Mouse (Mus musculus): Measurements from ENCODE around the gene Sult2b1. TPM values are rescaled to one million over a fixed set of nuclear protein-coding genes. Genes with fewer than 3 reads are reported as not detected.

Gene Sult2b1
- total RNA-seq, 1 experiment = 1.6 TPM

DNA sequence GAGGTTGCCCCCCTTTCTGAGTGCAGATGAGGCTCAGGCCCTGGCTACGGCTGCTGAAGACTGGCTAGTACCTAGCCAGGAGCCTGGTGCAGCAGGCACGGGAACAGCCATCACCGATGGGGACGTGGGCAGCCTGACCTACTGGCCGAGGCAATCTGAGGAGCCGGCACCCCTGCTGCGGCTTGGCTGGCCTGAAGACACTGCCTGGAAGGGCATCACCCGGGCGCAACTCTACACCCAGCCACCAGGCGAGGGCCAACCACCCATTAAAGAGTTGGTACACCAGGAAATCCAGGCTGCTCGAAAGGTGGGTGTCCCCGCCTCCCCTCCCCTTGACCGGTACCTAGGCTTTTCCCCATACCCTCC, 62.1 kb downstream of the Sult2b1 start:
- Histone ChIP-seq H3K36me3 (ENCODE audit: control insufficient read depth, insufficient read depth, low read length, poor library complexity, severe bottlenecking) (peaks cover 65% of the 10 kb centered on the region), H3K9me3 (ENCODE audit: control insufficient read depth, insufficient read depth, low read depth, low read length) (no peaks in the 10 kb centered on the region), H3K4me1 (ENCODE audit: control insufficient read depth in 2 of 2, insufficient read depth in 2 of 2, low read length in 2 of 2, poor library complexity in 1 of 2) (peaks cover 0 to 8% of the 10 kb centered on the region in 2 experiments; a peak in 1 of 4 replicates), H3K4me3 (ENCODE audit: insufficient read depth in 1 of 2, low read depth in 1 of 2, low read length in 2 of 2, poor library complexity in 1 of 2, severe bottlenecking in 1 of 2) (no peak overlapping the region), H3K27ac (ENCODE audit: insufficient read depth, low read depth, low read length, poor library complexity, severe bottlenecking) (no peak overlapping the region), H3K9ac (ENCODE audit: insufficient read depth, low read depth, low read length, poor library complexity, severe bottlenecking) (no peak overlapping the region)
- no peak for DNase-seq (ENCODE audit: low read depth, low spot score)
- in situ Hi-C loops (cut with MboI; ENCODE audit: low sequenced_read_pairs in 2 of 2, unreplicated experiment in 2 of 2) = no loop called here
- TF ChIP-seq ZC3H11A (IDR thresholded peaks at IDR 0.05; ENCODE audit: borderline replicate concordance, low read depth, low read length) = no peak

DNA sequence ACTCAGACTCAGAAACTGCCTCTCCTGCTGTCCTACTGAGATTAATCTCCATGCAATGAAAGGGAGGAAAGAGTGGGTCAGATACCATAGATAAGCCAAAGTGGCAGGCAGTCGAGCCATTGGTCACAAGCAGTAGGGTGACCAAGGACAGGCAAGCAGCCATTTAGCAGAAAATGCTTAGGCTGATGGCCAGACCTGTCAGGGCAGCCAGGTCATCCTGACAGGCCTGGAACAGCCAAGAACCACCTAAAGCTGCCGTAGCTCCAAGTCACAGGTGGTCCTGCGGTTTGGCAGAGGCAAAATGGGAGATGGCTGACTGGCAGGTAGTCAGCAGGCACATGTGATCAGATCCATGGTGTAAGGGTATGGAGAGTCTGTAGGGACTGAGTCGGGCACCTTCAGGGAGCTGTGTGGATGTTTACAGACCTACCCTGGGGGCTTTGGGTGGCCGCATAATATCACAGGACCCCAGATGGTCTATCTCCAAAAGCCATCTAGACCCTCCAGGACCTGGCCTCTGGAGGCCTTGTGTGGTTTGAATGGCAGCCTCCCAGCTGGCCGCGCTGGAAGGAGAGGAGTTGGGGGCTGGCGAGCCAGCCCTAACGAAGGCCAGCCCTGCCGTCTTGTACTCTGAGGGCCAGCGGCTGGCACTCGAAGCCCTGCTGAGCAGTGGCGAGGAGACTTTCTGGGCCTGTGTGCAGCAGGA, 62.7 kb downstream of the Sult2b1 start:
- Histone ChIP-seq H3K9ac (ENCODE audit: insufficient read depth, low read depth, low read length, poor library complexity, severe bottlenecking) (no peak overlapping the region), H3K36me3 (ENCODE audit: control insufficient read depth, insufficient read depth, low read length, poor library complexity, severe bottlenecking) (peaks cover 65% of the 10 kb centered on the region), H3K27ac (ENCODE audit: insufficient read depth, low read depth, low read length, poor library complexity, severe bottlenecking) (no peak overlapping the region), H3K4me3 (ENCODE audit: insufficient read depth in 1 of 2, low read depth in 1 of 2, low read length in 2 of 2, poor library complexity in 1 of 2, severe bottlenecking in 1 of 2) (no peak overlapping the region), H3K9me3 (ENCODE audit: control insufficient read depth, insufficient read depth, low read depth, low read length) (no peaks in the 10 kb centered on the region), H3K4me1 (ENCODE audit: control insufficient read depth in 2 of 2, insufficient read depth in 2 of 2, low read length in 2 of 2, poor library complexity in 1 of 2) (peaks cover 0 to 8% of the 10 kb centered on the region in 2 experiments; a peak in 1 of 4 replicates)
- no peak for TF ChIP-seq ZNF384 (IDR thresholded peaks at IDR 0.05; ENCODE audit: low read depth, low read length)
- in situ Hi-C loops (cut with MboI; ENCODE audit: low sequenced_read_pairs in 2 of 2, unreplicated experiment in 2 of 2) = no loop called here
- no peak for DNase-seq (ENCODE audit: low read depth, low spot score)

DNA sequence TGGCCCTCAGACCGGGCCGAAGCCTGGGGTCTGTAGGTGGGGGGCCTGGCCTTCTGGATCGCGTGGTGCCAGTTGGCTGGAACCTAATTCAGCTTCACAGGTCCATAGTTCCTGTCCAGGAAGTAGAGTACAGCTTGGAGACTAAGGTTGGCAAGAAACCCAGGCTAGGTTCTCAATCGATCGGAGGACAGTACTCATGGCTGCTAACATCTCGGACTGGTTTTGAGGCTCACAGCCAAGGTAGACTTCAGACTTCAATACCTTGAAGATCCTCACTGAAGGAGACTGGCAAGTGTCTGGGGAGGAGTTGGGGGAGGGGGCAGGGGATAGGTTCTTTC, 63.3 kb downstream of the Sult2b1 start:
- Histone ChIP-seq H3K27ac (ENCODE audit: insufficient read depth, low read depth, low read length, poor library complexity, severe bottlenecking) (no peak overlapping the region), H3K36me3 (ENCODE audit: control insufficient read depth, insufficient read depth, low read length, poor library complexity, severe bottlenecking) (peaks cover 65% of the 10 kb centered on the region), H3K4me1 (ENCODE audit: control insufficient read depth in 2 of 2, insufficient read depth in 2 of 2, low read length in 2 of 2, poor library complexity in 1 of 2) (peaks cover 0 to 8% of the 10 kb centered on the region in 2 experiments; a peak in 1 of 4 replicates), H3K9ac (ENCODE audit: insufficient read depth, low read depth, low read length, poor library complexity, severe bottlenecking) (no peak overlapping the region), H3K4me3 (ENCODE audit: insufficient read depth in 1 of 2, low read depth in 1 of 2, low read length in 2 of 2, poor library complexity in 1 of 2, severe bottlenecking in 1 of 2) (peak overlapping the region in 1 of 2 experiments; percentile 18; a peak in 1 of 4 replicates), H3K9me3 (ENCODE audit: control insufficient read depth, insufficient read depth, low read depth, low read length) (no peaks in the 10 kb centered on the region)
- TF ChIP-seq MAFK (IDR thresholded peaks at IDR 0.05; ENCODE audit: insufficient read depth, low read depth, low read length) (no peak), ZC3H11A (IDR thresholded peaks at IDR 0.05; ENCODE audit: borderline replicate concordance, low read depth, low read length) (no peak), ZNF384 (IDR thresholded peaks at IDR 0.05; ENCODE audit: low read depth, low read length) (no peak), HCFC1 (IDR thresholded peaks at IDR 0.05; ENCODE audit: borderline replicate concordance, insufficient read depth, low read length) (no peak), CHD2 (IDR thresholded peaks at IDR 0.05; ENCODE audit: low read depth, low read length) (no peak)
- no peak for DNase-seq (ENCODE audit: low read depth, low spot score)
- in situ Hi-C loops (cut with MboI; ENCODE audit: low sequenced_read_pairs in 2 of 2, unreplicated experiment in 2 of 2) = no loop called here

DNA sequence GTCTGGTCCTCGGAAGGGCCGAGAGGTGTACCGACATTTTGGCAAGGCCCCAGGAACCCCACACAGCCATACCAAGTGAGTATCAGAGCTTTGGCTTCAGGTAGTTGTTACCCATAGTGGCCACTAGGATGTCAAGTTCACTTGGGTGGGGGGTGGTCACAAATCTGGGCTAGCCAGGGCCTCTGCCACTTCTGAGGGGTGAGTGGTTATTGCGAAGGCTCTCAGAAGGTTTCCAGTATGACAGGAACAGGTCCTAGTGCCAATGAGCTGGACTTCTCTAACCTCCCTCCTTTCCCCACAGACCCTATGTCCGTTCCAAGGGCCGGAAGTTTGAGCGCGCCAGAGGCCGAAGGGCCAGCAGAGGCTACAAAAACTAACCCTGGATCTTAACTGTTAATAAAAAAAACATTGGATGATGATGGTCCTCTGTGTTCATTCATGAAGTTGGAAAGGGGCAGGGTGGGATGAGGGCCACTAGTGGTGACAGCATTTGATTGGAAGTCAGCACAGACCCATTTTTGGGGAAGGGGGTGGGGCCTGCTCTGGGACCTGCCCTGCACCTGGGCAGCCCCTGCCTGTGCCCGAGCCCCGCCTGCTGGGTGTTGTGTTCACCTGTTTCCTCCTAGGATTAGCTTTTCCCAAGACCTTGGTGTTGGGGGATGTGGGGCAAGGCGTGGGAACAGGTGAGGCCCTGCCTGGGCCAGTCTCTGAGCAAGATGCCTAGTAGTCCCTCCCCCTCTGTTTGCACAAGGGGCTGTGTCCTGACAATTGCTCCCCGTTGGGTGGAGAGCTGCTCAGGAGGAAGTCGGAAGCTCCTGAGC, 63.8 kb downstream of the Sult2b1 start, which contains the start of gene Fam83e:
TSS of gene Fam83e (plus strand) at position 800 of the 821 bp plus-strand sequence.
- peak within 1 kb of the TSS; percentile 98 for H3K9ac ChIP-seq (ENCODE audit: insufficient read depth, low read depth, low read length, poor library complexity, severe bottlenecking)
- H3K27ac ChIP-seq (ENCODE audit: insufficient read depth, low read depth, low read length, poor library complexity, severe bottlenecking) = no peak within 1 kb of the TSS
- in situ Hi-C loops (cut with MboI; ENCODE audit: low sequenced_read_pairs in 2 of 2, unreplicated experiment in 2 of 2) = no loop called here
- peaks cover 0 to 10% of the 10 kb centered on the region in 2 experiments; a peak in 1 of 4 replicates for H3K4me1 ChIP-seq (ENCODE audit: control insufficient read depth in 2 of 2, insufficient read depth in 2 of 2, low read length in 2 of 2, poor library complexity in 1 of 2)
- peak; percentile 52; the same call in 1 of the 2 replicates for TF ChIP-seq CHD2 (IDR thresholded peaks at IDR 0.05; ENCODE audit: low read depth, low read length)
- TF ChIP-seq HCFC1 (IDR thresholded peaks at IDR 0.05; ENCODE audit: borderline replicate concordance, insufficient read depth, low read length) = no peak
- DNase-seq (ENCODE audit: low read depth, low spot score) = no peak
- H3K36me3 ChIP-seq (ENCODE audit: control insufficient read depth, insufficient read depth, low read length, poor library complexity, severe bottlenecking) = peaks cover 64% of the 10 kb centered on the region
- H3K4me3 ChIP-seq (ENCODE audit: insufficient read depth in 1 of 2, low read depth in 1 of 2, low read length in 2 of 2, poor library complexity in 1 of 2, severe bottlenecking in 1 of 2) = peak within 1 kb of the TSS; percentile 88 to 93; a peak in 2 of 4 replicates
- H3K9me3 ChIP-seq (ENCODE audit: control insufficient read depth, insufficient read depth, low read depth, low read length) = no peaks in the 10 kb centered on the region

All from ES-E14 (cell line).